ENCODE assay signal across 11 mouse cellular contexts in the genomic region with DNA sequence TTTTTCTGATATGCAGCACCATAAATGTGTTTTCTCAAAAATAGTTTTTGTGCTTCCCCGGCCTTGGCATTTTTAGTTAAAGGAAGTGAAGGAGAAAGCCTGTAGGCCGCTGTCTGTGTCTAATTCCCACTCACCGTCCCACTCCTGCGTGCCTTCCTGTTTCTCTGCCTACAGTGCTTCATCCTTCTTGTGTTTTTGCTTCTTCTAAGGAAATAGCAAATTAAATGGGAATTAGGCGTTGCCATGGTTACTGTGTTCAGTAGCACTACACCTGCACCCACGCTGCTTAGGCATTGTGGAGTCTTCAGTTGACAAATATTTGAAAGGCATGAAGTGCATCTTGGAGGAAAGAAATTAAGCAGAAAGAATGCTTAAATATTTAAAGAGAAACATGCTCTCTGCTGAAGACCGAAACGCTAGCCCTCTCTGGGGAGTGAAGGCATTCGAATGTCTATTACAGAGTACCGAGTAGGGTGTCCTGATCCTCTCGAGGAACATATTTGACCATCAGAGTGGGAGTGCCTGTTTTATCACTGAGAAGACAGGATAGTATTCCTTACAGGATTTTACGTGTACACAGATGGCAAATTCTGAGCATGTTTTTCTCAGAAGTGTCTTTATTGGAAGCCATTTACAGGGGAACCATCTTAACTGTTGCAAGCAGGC. TPM values are rescaled to one million over a fixed set of nuclear protein-coding genes. Genes with fewer than 3 reads are reported as not detected.
DNase-seq lines count a peak whose midpoint lies in the region; ATAC-seq lines count a peak whose summit lies in the region.
"Had no signal": no experiment of that assay in that cellular context is flagged by ENCODE, and none has a peak within 500 bp of the region (broad histone marks: within the 10 kb centered on the region; RNA-seq: fewer than 3 reads in every experiment).

No protein-coding gene starts in this region.

- H3K27ac ChIP-seq in embryonic facial prominence, embryonic 14.5 days (replicated peaks; ENCODE audit: low read depth, low read length) = no peak overlapping the region
- no peak overlapping the region for H3K27ac ChIP-seq in midbrain, embryonic 15.5 days
- H3K27ac ChIP-seq in heart, embryonic 12.5 days (ENCODE audit: poor library complexity, severe bottlenecking) = no peak overlapping the region

- no peaks in the 10 kb centered on the region for H3K36me3 ChIP-seq in embryonic facial prominence, embryonic 14.5 days (ENCODE audit: control insufficient read depth, insufficient read depth, low read length)
- no peaks in the 10 kb centered on the region for H3K36me3 ChIP-seq in midbrain, embryonic 15.5 days (replicated peaks)
- no peaks in the 10 kb centered on the region for H3K36me3 ChIP-seq in heart, embryonic 12.5 days

- no peak overlapping the region for H3K9ac ChIP-seq in embryonic facial prominence, embryonic 14.5 days (ENCODE audit: low read depth, low read length)
- H3K9ac ChIP-seq in midbrain, embryonic 15.5 days = no peak overlapping the region
- no peak overlapping the region for H3K9ac ChIP-seq in heart, embryonic 12.5 days

- H3K4me2 ChIP-seq in embryonic facial prominence, embryonic 14.5 days (ENCODE audit: low read depth, low read length) = peak overlapping the region; percentile 17; the same call in 1 of the 2 replicates
- H3K4me2 ChIP-seq in midbrain, embryonic 15.5 days = peak overlapping the region; percentile 18; the same call in 1 of the 2 replicates
- H3K4me2 ChIP-seq in heart, embryonic 12.5 days = no peak overlapping the region

- 38% methylated on average over 12 of the region's 12 CpGs for WGBS in embryonic facial prominence, embryonic 14.5 days
- 33% methylated on average over 12 of the region's 12 CpGs for WGBS in midbrain, embryonic 15.5 days
- WGBS in heart, embryonic 12.5 days = 76% methylated on average over 12 of the region's 12 CpGs

- no peaks in the 10 kb centered on the region for H3K27me3 ChIP-seq in embryonic facial prominence, embryonic 14.5 days (replicated peaks; ENCODE audit: control insufficient read depth, insufficient read depth, low read length)
- H3K27me3 ChIP-seq in midbrain, embryonic 15.5 days (replicated peaks) = no peaks in the 10 kb centered on the region
- H3K27me3 ChIP-seq in heart, embryonic 12.5 days (replicated peaks) = no peaks in the 10 kb centered on the region

- H3K9me3 ChIP-seq in embryonic facial prominence, embryonic 14.5 days (ENCODE audit: control insufficient read depth, low read length) = no peaks in the 10 kb centered on the region
- H3K9me3 ChIP-seq in midbrain, embryonic 15.5 days = no peaks in the 10 kb centered on the region
- no peaks in the 10 kb centered on the region for H3K9me3 ChIP-seq in heart, embryonic 12.5 days (replicated peaks)

- no peak for ATAC-seq in embryonic facial prominence, embryonic 14.5 days (ENCODE audit: low read depth)
- ATAC-seq in midbrain, embryonic 15.5 days (replicated peaks) = peak; percentile 68; the same call in 1 of the 2 replicates
- ATAC-seq in heart, embryonic 12.5 days (ENCODE audit: insufficient number of reproducible peaks, low FRiP score) = no peak

- DNase-seq in layer of hippocampus, adult 8-10 months (ENCODE audit: low spot score in 2 of 2) = peak; percentile 42 to 44
- no peak for DNase-seq in layer of hippocampus, postnatal 10 days (ENCODE audit: low spot score in 2 of 2)
- peak; percentile 91 for DNase-seq in brain, adult 2 months (ENCODE audit: low read depth, low spot score)
- DNase-seq in embryonic facial prominence, embryonic 14.5 days (ENCODE audit: low spot score) = peak; percentile 42
- DNase-seq in adrenal gland, postnatal 14 days = no peak
- DNase-seq in urinary bladder, postnatal 14 days (ENCODE audit: low spot score) = no peak
- DNase-seq: kidney, adult 11 months; thymus, adult 18-20 months had no signal

- no peak overlapping the region for H3K4me3 ChIP-seq in embryonic facial prominence, embryonic 14.5 days (ENCODE audit: low read depth, low read length)
- no peak overlapping the region for H3K4me3 ChIP-seq in midbrain, embryonic 15.5 days
- no peak overlapping the region for H3K4me3 ChIP-seq in heart, embryonic 12.5 days

- peaks cover 10% of the 10 kb centered on the region for H3K4me1 ChIP-seq in embryonic facial prominence, embryonic 14.5 days (ENCODE audit: control insufficient read depth, insufficient read depth, low read length)
- peaks cover 19% of the 10 kb centered on the region for H3K4me1 ChIP-seq in midbrain, embryonic 15.5 days
- H3K4me1 ChIP-seq in heart, embryonic 12.5 days (replicated peaks) = no peaks in the 10 kb centered on the region

RNA-seq across cellular contexts. Expression of gene Map2, which starts 12.1 kb away (rescaled TPM):
- total RNA-seq in layer of hippocampus, adult 8-10 months (2022) = 1,000 to 10,000 TPM in 3 of 4 experiments, 100 to 1,000 TPM in 1; 996 to 1,181 (median 1,047) TPM
- 1,000 to 10,000 TPM; 1,107 to 1,119 TPM for total RNA-seq in layer of hippocampus, postnatal 10 days (2021)
- polyA plus RNA-seq in embryonic facial prominence, embryonic 14.5 days (2014; fragmentation: Nextera tagmentation; extraction: Ambion mirVana) = 16.6 and 19.2 TPM in 2 replicates
- 425 and 464 TPM in 2 replicates for polyA plus RNA-seq in midbrain, embryonic 15.5 days (2015; fragmentation: Nextera tagmentation; extraction: Ambion mirVana)
- total RNA-seq in adrenal gland, postnatal 14 days (2021) = 18.7 and 29.5 TPM in 2 replicates
- 3.9 and 4.0 TPM in 2 replicates for polyA plus RNA-seq in heart, embryonic 12.5 days (2016; fragmentation: Nextera tagmentation; extraction: Ambion mirVana)
- total RNA-seq: common myeloid progenitor, adult 5-6 weeks had no signal

Comparison
In these comparisons a context has a peak if more than half of its experiments do, and no peak if none do; other contexts are left out.
1. DNase-seq: peak in layer of hippocampus, adult 8-10 months (2 of 2), brain, adult 2 months (single experiment) and embryonic facial prominence, embryonic 14.5 days (single experiment); none in layer of hippocampus, postnatal 10 days (0 of 2), adrenal gland, postnatal 14 days (single experiment) and urinary bladder, postnatal 14 days (single experiment).
2. RNA of gene Map2, which starts 12.1 kb away (total RNA-seq): 1,107 to 1,119 TPM in layer of hippocampus, postnatal 10 days and 996 to 1,181 TPM in layer of hippocampus, adult 8-10 months; 18.7 to 29.5 TPM in adrenal gland, postnatal 14 days; every median in the first group is over 10 times any median in the second.